Comparison of ENCODE assay signal across 27 mouse cellular contexts in the genomic region with DNA sequence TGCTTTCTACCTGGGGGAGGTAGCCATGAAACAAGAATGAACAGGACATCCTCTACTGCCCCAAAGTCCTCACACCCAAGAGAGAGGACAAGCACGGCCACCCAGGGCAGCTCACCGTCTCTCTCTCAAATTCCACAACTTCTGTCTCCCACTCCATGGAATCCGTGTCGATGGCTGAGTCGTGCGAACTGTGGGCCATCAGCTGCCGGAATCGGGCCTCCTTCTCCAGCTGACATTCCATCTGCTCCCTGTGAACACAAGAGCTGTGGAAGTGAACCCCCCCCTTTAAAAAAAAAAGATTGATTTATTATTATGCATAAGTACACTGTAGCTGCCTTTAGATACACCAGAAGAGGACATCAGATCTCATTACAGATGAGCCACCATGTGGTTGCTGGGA.
"Had no signal": no experiment of that assay in that cellular context is flagged by ENCODE, and none has a peak within 500 bp of the region (broad histone marks: within the 10 kb centered on the region; RNA-seq: fewer than 3 reads in every experiment).

No protein-coding gene starts in this region.

- DNase-seq: left cerebral cortex, postnatal 4 days; liver; liver, embryonic 13.5 days; liver, postnatal 0 days; lung, adult 18-20 months; lung, adult 2 months; lung, embryonic 14.5 days; lung, postnatal 10 days; lung, postnatal 14 days; lung, postnatal 36 days; lung, postnatal 4 days; midbrain, embryonic 14.5 days had no signal

- H3K27ac ChIP-seq: limb, embryonic 10.5 days; limb, embryonic 12.5 days; limb, embryonic 13.5 days; limb, embryonic 15.5 days; liver, embryonic 12.5 days; liver, embryonic 13.5 days; liver, embryonic 14.5 days; liver, embryonic 15.5 days; lung, embryonic 15.5 days; macrophage; midbrain, embryonic 10.5 days; midbrain, embryonic 12.5 days; midbrain, embryonic 13.5 days; midbrain, embryonic 15.5 days had no signal

- H3K4me3 ChIP-seq: limb, embryonic 10.5 days; limb, embryonic 12.5 days; limb, embryonic 13.5 days; limb, embryonic 15.5 days; liver, embryonic 12.5 days; liver, embryonic 13.5 days; liver, embryonic 15.5 days; lung, embryonic 15.5 days; megakaryocyte, embryonic 14.5 days; midbrain, embryonic 10.5 days; midbrain, embryonic 12.5 days; midbrain, embryonic 13.5 days; midbrain, embryonic 15.5 days; myocyte had no signal
